Mouse (Mus musculus) B cell, adult 62 days (primary cell): ENCODE measurements around the gene Ndrg2. TPM values are rescaled to one million over a fixed set of nuclear protein-coding genes. Genes with fewer than 3 reads are reported as not detected.

ENCODE experiments used
- total RNA-seq: library from RNA; stranded (reverse); gene quantifications from 4 replicates; pipeline ENCODE4 v1.2.4, GENCODE M21; 2023

Gene Ndrg2
- total RNA-seq, result 2.6 TPM in 1 of 4 replicates, not detected in the others

GRCm38 (mm10) chr14:51913960-51914762 lies at the start of gene Ndrg2:
TSS of gene Ndrg2 (minus strand) at chr14:51914158.

GRCm38 (mm10) chr14:51922571-51922865 lies 8.6 kb upstream of the Ndrg2 start, which contains the start of gene Rnase13:
TSS of gene Rnase13 (minus strand) at chr14:51922773.

GRCm38 (mm10) chr14:51918125-51918524 lies 4.2 kb upstream of the Ndrg2 start, which contains the start of gene Tppp2:
TSS of gene Tppp2 (plus strand) at chr14:51918425.

GRCm38 (mm10) chr14:51892191-51892939 lies 21.6 kb downstream of the Ndrg2 start, which contains the start of gene Slc39a2:
TSS of gene Slc39a2 (plus strand) at chr14:51892889.

GRCm38 (mm10) chr14:51884598-51885331 lies 29.2 kb downstream of the Ndrg2 start, which contains the start of gene Mettl17:
TSS of gene Mettl17 (plus strand) at chr14:51884842.

Other genes with a start within 250 kb of the Ndrg2 start
- not detected in 4 replicates for gene Gm17079, start 218.7 kb downstream of the Ndrg2 start, total RNA-seq
- not detected in 4 replicates for gene Gm5800, start 197.0 kb downstream of the Ndrg2 start, total RNA-seq
- gene Ang4, start 140.6 kb downstream of the Ndrg2 start, total RNA-seq, result not detected in 4 replicates
- not detected in 4 replicates for gene AY358078, start 114.1 kb downstream of the Ndrg2 start, total RNA-seq
- gene Ear6, start 60.5 kb downstream of the Ndrg2 start, total RNA-seq, result not detected in 4 replicates
- 55.5 to 70.0 TPM (median 69.1 TPM) in 4 replicates for gene Mettl17, start 29.3 kb downstream of the Ndrg2 start, total RNA-seq
- gene Slc39a2, start 21.3 kb downstream of the Ndrg2 start, total RNA-seq, result 0.53 to 0.73 TPM (median 0.57 TPM) in 4 replicates
- not detected in 4 replicates for gene Tppp2, start 4.3 kb upstream of the Ndrg2 start, total RNA-seq
- not detected in 4 replicates for gene Rnase13, start 8.6 kb upstream of the Ndrg2 start, total RNA-seq
- gene Arhgef40, start 70.6 kb upstream of the Ndrg2 start, total RNA-seq, result 0.52 to 1.9 TPM (median 1.2 TPM) in 3 of 4 replicates, not detected in the other
- gene Tmem253, start 101.5 kb upstream of the Ndrg2 start, total RNA-seq, result 1.4 TPM in 1 of 4 replicates, not detected in the others
- gene Zfp219, start 106.6 kb upstream of the Ndrg2 start, total RNA-seq, result 10.3 to 15.8 TPM (median 11.6 TPM) in 4 replicates
- gene Olfr221, start 128.3 kb upstream of the Ndrg2 start, total RNA-seq, result not detected in 4 replicates
- 402 to 432 TPM (median 411 TPM) in 4 replicates for gene Hnrnpc, start 189.9 kb upstream of the Ndrg2 start, total RNA-seq
- gene Rpgrip1, start 196.5 kb upstream of the Ndrg2 start, total RNA-seq, result 26.6 to 47.6 TPM (median 37.0 TPM) in 4 replicates